Mouse (Mus musculus): ENCODE data around the gene Rpl21.

Gene Rpl21

DNA sequence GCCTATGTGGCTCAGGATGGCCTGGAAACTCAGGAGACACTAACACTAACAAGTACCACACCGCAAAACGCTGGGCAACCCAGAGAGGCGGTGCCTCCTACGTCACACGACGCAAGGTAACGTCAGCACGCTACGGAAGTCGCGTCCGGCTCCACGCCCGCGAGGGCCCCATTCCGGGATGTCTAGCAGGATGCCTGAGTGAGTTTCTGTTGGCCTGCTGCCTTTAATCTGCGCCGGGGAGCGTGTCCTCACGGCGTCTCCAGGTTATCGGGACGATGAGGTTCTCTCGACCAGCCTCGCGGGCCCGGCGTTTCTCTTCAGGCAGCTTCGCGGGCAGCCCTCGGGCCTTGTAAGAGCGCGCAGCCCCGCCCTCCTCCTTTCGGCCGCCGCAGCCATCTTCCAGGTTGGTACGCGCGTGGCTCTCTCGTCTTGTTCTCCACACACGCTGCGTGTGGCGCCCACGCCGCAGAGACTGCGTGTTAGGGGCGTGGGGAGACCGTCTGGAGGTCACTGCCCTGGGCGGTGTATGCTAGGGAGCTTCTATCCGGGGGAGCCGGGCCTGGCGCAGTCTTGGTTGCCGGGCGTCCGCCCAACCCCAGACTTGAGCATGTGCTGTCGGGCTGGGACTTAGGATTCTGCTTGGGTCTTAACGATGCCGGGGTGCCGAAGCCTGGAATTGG lies at the start of gene Rpl21:
Rpl21 (plus strand) TSS at position 122 of the 680 bp plus-strand sequence.
- DNase-seq (ENCODE audit: low read depth, low spot score) = peak; percentile 90

DNA sequence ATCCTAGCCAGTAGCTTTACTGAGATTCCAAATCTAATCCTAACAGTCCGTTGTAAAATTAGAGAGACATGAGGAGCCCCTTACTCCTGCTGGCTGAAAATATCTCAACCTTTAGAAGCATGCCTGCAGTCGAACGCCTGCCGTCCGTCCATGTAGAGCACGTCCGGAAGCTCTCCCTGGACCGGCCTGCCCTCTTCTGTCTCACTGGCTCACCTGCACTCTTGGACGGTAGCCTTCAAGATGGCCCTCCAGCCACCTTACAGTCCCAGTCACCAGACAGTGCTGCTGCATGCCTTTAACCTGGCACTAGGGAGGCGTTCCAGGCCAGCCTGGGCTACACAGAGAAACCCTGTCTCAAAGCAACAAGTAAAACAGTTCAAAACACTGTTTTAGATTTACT lies 49.4 kb upstream of the Rpl21 start:
- DNase-seq (ENCODE audit: low read depth, low spot score) = no peak

DNA sequence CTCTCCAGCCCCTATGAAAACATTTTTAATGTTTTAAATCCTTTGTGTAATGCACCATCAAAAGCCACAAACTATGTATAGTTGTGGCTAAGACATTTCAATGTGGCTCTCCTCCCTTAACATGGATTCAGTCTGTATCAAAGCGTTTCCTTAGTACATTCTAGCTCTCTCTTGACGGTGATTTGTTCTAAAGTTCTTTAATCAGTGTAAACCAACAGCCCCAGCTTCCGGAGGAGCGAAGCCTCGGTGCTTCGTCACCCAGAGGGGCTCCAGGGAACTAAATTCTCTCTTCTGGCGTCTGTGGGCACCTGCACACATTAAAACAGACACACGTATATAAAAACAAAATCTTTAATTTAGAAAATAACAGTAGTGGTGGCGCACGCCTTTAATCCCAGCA lies 48.8 kb upstream of the Rpl21 start:
- DNase-seq (ENCODE audit: low read depth, low spot score) = no peak

DNA sequence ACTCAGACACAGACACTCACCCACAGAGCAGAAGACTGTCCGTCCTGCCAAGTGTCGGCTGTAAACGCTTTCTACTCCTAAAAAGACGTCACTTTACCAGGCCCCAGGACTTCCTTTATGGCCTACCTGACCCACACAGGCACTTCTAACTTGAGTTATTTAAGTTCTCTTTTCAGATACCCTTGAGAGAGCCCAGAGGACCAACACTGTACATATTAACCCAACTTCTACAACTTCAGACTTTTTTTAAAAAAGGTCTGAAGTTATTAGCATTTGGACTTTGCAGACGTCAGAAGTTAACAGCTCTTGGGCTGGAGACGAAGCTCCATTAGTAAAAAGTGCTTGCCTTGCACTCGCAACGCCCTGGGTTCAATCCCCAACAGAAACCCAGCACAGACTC lies 46.6 kb upstream of the Rpl21 start:
- DNase-seq (ENCODE audit: low read depth, low spot score) = no peak

DNA sequence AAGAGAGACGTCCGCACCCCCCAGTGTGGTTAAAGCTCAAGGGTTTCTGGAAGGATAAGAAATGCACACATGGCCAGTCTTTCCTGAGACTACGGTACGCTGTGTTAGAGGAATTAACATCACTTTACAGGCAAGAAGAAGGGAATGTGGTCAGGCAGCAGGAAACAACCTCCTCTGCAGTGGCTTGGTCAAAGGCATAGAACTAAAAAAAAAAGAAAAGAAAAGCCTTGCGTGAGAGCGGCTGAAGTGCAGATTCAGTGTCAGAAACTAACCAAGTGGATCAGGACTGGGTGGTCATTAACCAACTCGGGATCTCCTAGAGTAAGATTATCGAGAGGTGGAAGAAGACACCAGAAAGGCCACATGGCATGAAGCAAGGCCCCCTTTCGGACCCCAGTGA lies 43.3 kb upstream of the Rpl21 start:
- no peak for DNase-seq (ENCODE audit: low read depth, low spot score)

DNA sequence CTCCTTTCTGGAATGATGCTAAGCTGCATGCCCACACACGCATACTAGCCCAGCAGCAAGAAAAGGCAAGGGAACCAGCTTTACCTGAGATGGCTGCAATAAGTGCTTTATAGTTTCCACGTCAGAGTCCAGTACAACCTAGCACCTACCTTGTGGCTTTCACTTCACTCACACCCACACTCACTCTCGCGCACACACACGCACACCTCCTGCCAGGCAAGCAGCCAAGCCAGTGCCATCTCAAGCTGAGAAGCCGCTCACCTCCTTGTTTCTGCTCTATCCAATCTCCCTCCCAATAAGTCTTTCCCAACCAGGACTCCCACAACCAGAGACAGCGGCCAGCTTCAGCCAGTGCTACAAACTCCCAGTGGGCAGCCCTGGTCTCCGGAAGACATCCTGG lies 41.7 kb upstream of the Rpl21 start:
- DNase-seq (ENCODE audit: low read depth, low spot score) = no peak

DNA sequence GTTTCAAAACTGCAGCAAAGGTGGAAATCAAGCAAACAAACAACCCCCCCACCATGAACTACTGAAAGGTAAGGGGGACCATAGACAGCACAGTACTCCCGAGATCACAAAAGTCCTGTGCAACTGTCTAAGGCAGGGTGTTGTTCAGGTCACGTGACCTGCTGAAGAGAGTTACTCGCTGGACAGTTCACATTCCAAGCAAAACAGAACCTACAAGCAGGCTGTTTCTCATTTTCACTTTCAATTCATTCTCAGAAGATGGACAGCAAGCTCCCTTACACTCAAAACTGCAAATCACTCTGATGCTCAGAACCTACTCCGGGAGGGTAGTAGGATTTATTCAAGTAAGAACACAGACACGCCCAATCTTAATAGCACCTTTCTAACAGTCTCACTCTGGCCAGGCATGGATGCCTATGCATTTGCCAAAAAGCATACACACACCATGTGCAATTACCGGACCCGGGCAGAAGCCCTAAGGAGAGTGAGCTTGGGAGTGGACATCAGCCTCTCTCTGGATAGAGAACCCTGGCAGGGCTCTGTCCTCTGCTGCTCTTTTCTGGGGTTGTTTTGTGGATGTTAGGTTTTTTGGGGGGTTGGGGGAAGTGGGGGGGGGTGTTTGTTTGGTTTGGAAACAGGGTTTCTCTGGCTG lies 40.4 kb upstream of the Rpl21 start:
- no peak for DNase-seq (ENCODE audit: low read depth, low spot score)

DNA sequence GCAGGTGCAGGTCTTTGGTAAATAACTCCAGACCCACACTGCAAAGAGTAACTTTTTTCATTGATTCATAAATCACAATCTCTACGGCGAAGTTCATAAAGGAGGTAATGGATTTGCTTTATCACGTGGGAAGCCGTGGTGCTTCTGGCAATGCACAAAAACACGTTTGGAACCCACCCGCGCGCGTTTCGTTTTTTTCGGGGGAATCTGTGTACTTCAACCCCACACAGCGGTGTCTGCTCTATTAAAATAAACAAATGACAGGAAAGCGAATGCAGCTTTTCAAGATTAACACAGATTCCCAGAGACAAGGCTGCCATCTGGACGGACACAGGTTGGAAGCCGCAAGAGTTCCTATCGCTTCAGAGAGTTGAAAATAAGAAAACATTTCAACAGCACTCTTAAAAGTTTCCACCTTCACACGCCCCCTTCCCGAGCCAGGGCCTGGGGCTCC lies 39.0 kb upstream of the Rpl21 start:
- DNase-seq (ENCODE audit: low read depth, low spot score) = no peak

DNA sequence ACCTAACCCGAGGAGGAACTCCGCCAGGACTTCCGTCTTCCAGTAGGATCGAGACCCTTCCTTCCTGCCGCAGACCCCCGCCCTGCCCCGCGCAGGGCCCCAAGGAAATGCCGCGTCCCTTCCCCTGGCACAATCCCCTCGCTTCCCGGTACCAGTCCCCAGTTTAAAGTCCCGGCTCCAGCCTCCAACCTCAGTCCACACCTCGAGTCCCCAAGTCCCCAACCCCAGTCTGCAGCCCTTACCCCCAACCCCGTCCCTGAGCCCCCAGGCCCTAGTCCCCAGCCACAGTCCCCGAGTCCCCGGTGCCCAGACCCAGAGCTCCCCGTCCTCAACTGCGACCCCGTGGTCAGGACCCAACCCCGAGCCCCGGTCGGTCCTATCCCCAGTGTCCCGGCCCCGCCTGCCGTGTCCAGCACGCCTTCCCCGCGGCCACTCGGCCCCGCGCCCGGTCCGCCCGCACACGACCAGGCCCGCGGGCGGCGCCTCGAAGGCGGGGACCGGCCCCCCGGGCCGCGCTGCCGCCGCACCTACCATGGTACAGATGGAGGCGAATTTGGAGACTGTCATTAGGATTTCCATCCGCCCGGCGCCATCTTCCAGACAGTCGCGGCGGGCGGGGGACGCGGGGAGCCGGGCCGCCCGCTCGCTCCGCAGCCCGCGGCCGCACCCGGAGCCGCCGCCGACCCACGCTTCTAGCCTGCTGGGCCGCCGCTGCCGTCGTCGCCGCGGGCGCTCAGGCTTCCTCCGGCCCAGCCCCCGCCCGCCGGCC lies 38.4 kb upstream of the Rpl21 start:
- DNase-seq (ENCODE audit: low read depth, low spot score) = peak; percentile 15

DNA sequence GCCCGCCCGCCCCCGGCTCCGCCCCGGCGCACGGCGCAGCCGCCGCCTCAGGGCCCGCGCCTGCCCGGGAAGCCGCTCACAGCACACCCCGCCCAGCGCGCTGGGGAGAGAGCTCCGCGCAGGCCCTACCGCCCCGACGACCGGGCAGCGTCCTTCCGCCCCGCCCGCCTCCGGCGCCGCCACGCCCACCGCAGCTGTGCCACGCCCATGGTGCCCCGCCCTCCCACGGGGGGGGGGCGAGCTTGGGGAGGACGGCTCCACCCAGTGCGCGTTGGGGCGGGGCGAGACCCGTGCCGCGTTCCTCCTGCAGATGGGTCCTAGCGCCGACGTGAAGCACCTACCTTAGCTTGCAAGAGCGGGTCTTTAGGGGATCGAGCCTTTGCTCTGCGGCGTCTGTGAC lies 37.8 kb upstream of the Rpl21 start, which contains the start of gene Usp12:
Usp12 (minus strand) TSS at position 154 of the 400 bp plus-strand sequence.
- DNase-seq (ENCODE audit: low read depth, low spot score) = peak; percentile 90

DNA sequence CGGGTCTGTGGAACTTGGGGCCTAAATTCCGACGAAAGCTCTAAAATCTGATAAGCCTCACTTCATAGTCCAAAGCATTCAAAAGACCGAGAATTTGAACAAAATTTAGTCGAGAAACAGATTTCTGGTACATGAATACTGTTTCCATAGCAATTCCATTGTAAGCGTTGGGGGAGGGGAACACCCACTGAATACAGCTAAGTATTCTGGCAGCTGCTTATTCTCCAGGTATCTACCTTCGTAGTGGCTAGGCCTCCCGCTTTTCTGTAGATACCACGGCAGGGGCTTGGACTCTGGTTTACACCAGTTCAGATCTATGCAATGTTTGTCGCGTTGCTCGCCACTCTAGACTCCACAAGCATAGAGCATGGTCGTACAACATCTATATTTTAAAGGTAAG lies 37.0 kb upstream of the Rpl21 start:
- no peak for DNase-seq (ENCODE audit: low read depth, low spot score)

DNA sequence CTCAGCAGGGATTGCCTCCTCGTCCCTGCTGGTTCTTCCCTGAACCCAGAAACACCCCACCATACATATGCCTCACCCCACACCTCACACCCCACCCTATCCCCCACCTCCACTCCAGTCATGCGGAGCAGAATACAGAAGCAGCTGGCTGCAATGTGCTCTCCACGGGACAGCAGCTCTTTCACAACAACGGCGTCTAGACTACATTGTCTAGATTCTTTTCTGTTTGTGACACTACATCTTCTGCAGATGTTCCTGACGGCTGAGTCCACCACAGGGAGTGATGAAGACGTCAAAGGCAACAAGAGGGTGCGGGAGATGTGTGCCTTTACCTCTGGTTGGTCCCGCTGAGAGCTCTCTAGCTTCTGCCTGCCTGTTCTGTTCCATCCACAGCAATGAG lies 34.7 kb upstream of the Rpl21 start:
- no peak for DNase-seq (ENCODE audit: low read depth, low spot score)

DNA sequence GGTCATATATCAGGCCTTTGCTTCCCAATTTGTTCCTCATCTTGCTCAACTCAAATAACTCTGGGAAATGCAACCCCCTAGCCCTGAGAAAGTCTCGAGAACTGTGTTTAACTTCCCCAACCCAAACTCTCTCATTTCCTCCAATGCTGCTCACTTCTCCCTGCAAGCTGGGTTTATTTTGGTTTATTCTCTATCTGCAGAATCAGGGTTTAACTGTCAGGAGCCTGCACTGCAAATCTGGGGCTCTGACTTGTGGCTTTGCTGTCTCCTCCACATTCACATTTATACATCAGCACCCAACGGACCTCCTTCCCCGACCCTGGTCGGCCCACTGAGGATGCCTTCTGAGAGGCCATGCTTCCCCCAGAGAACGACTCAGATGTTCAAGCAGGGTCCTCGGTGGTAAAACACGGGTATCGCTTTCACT lies 26.7 kb upstream of the Rpl21 start:
- no peak for DNase-seq (ENCODE audit: low read depth, low spot score)

DNA sequence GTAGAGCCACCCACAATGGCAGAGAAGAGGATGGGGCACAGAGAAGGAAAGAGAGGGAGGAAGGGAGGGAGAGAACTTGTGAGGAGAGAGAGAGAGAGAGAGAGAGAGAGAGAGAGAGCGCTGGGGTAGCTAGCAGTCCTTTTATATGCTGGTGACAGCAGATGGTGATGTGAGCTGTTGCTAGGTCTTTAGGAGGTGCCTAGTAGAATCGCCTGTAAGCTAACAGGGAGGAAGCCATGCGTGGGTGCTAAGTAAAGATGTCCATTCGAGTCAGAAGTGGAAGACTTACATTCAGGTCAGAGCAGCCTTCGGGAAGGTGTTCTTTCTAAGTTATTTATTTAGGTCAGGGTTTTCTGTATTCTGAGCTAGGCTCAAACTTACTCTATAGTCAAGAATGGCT lies 22.7 kb upstream of the Rpl21 start:
- DNase-seq (ENCODE audit: low read depth, low spot score) = no peak

DNA sequence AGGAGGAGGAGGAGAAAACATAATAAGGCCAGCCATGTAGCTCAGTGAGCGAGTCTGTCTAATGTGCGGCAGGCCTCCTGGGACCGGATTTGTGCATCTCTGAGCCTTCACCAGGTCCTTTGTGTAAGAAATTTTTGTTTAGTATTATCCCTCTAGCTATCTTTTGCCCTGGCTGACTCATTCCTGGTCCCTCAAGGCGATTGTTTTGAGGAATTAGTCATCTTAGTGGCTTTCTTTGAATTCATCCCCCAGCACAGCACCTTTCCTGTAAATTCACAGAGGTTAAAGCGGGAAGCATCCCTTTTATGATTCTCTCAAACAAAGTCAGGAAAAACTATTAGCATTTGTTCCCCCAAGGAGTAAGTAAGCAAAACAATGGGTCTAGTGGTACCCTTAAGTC lies 19.8 kb upstream of the Rpl21 start:
- DNase-seq (ENCODE audit: low read depth, low spot score) = no peak

DNA sequence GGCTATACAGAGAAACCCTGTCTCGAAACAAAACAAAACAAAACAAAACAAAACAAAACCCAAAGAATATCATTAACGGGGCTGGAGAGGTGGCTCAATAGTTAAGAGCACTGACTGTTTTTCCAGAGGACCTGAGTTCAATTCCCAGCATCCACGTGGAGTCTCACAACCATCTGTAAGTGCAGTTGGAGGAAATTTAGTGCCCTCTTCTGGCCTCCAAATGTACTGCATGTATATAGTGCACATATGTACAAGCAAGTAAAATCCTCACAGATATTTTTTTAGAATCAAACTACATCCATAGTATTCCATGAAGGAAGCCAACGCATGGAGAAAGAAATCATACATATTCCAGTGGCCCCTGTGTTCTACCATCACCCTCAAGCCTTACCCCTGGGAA lies 19.3 kb upstream of the Rpl21 start:
- no peak for DNase-seq (ENCODE audit: low read depth, low spot score)

DNA sequence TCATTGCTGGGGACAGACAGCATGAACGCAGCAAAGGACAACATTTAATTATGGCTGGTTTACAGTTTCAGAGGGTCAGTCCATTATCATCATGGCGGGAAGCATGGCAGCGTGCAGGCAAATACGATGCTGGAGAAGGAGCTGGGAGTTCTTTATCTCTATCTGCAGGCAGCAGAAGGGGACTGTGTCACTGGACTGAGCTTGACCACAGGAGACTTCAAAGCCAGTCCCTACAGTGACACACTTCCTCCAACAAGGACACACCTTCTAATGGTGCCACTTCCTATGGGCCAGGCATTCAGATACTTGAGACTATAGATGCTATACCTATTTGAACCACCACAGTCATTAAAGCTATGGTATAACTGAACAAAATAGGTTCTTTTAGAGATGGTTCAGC lies 17.3 kb upstream of the Rpl21 start:
- no peak for DNase-seq (ENCODE audit: low read depth, low spot score)

DNA sequence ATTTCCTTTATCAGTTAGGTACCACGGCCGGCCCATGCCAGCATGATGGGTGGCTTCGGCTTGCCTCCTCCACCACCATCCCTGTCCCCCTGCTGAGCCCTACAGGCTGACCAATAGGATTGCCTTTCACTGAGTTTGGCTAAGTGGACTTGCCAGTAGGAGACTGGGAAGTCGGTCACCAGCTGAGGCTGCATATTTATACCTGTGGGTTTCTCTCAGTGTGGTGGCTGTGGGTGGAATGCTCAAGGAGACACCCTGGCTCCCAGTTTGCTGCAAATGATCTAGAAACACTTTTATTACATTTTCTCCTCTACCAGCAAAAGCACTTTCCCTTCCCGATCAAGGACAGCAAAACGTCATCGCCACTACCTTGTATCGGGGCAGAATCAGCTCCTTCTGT lies 15.1 kb upstream of the Rpl21 start:
- no peak for DNase-seq (ENCODE audit: low read depth, low spot score)

DNA sequence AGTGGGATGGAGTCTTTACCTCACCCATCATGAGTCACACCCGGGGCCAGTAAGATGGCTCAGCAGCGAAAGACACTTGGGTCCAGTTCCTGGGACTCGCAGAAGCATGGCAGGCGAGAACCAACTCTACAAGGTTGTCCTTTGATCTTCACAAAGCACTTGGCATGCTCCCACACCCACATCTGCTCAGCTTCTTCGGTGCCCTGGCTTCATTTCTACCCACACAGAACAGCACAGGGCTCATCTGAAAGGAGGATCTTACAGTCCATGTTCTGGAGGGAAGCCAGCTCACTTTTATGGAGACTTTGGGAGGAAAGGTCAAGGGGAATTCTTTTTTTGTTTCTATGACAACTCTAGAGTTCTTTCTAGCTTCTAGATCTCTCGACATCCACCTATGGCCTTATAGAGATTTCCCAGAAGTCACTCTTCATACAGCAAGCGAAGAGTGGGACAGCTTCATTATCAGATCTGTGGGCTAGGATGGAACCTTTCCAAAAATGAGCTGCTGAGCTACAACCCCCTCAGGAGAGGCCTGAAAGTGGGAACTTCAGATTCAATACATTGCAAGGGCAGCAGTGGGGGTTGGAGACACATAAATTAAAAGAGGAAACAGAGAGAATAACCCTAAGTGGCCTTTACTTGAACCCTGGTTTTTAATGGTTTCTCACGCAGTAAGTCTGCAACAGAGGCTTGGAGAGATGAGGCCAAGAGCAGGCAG lies 13.6 kb upstream of the Rpl21 start:
- DNase-seq (ENCODE audit: low read depth, low spot score) = no peak

DNA sequence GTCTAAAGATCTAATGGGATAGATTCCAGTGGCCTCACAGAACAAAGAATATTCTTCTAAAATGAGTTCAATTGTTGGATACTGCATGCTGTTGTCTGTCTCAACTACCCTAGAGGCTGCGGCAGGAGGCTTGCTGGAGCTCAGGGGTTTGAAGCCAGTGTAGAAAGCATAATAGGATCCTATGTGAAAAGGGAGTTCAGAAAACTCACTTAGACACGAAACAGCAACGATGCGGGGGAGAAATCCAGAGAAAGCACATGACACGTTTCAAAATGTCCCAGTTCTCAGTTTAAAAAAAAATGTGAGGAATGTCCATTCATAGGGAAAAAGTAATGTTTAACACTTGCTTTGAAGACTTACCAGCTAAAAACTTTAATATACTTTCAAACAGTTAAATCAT lies 9.7 kb upstream of the Rpl21 start:
- DNase-seq (ENCODE audit: low read depth, low spot score) = no peak

DNA sequence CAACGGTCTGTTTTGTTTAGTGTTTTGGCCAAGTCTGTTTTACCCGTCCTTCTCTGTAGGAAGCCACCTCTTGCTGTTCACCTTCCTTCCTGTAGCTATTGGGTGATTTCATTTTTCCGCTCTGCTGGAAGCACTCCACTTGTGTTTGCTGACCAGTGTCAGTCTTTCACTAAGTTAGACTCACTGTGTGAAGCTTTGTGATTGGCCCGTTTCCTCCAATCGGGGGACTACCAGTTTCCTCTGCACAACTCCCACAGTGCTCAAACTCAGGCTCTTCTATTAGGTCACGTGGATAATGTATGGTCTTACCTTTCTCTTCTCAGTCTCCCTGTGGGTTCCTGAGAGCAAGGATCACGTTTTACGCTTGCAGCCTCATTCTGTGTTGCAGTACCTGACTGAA lies 3.2 kb upstream of the Rpl21 start:
- DNase-seq (ENCODE audit: low read depth, low spot score) = no peak

DNA sequence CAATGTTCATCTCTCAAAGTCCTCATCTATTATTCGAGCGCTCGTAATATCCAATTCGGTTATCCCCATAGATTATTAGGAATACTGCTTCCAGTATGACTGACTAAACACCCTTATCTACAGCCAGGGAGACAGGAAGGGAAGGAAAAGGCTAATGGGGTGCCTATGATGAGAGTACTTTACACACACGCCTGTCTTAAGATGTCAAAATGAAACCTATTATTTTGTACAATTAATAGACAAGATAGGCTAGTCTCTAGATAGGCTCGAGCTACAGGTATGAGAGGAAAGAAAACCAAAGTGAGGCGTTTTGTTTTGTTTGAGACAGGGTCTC lies 288 bp upstream of the Rpl21 start:
- no peak for DNase-seq (ENCODE audit: low read depth, low spot score)

Measured in c-Kit-negative CD71-positive TER-119-positive erythroid progenitor cells, embryonic 14.5 days (primary cell).